Mouse (Mus musculus): ENCODE measurements at regions not wholly inside any gene's neighbourhood (a gene's known extent, or its start where the extent isn't known, plus 50 kb on each side); places are given as distances from the start of the nearest gene placed in this dataset.
A peak's percentile ranks its signal among the peaks of the same experiment; 100 is the strongest.

DNA sequence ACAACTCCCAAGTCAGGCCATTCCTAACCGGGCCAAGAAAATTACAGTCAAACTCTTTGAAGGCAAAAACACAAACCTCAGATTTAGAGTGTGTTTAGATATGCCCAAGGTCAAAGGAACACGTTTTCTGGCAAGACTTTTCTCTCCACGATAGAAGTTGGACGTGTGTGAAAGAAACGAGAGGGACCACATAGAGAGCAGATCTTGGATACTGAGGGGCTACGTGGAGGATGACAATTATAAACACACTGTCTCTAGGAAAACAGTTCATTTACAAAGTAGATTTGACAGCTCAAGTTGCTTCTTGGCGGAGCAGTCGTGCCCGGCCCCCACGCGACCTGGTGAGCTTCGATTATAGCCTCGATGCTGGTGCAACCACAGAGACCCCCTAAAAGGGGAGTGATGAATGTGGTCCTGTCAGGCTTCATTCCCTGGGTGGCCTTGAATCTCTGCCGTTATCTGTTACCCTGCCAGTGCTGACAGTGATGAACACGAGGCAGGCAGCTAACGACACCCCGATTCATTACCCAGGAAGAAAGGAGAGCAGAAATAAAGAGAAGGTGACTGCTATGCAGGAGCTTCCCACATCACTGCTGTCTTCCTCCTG is 187.4 kb upstream of the Noct start:
- no peak for DNase-seq

- no peak for DNase-seq
These were observed 181.9 kb upstream of the Noct start for GRCm38 (mm10) chr3:51042223-51042846.

DNA sequence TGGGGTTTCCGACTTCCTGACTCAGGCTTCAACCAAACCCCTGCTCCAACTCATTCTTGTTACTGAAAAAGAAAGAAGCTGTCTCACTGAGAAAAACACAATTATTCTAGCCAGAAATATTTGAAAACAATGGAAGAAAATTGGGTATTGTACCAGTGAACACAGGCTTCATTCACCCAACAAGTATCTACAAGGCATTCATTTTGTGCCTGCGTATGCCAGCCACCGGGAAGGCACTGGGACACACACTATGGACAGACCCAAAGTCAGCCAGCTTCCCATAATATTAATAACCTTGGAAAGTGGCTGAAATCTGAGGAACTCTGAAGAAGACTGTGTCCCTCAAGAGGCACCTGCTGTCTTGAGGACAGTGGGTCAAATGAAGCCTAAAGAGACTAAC is 175.5 kb upstream of the Noct start:
- no peak for DNase-seq

GRCm38 (mm10) chr3:51050156-51050555 is 174.1 kb upstream of the Noct start:
- no peak for DNase-seq

DNA sequence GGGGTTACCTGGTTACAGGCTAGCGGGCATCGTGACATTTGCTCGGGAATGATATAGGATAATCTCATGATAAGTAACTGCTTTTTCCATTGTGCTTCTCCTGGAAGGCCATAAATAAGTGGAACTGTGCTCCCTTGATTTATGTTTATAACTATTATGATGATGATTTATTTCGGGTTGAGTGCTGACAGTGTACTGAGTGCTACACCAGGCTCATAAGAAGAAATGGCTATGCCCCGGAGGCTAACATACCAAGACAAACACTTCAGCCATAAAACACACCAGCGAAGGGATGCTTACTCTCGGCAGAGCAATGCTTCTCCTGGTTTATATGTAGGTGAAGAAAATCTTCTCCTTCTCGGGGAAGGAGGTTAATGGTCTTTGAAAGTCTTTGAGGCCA is 169.2 kb upstream of the Noct start:
- no peak for DNase-seq

GRCm38 (mm10) chr3:51064201-51064600 is 160.0 kb upstream of the Noct start:
- no peak for DNase-seq

DNA sequence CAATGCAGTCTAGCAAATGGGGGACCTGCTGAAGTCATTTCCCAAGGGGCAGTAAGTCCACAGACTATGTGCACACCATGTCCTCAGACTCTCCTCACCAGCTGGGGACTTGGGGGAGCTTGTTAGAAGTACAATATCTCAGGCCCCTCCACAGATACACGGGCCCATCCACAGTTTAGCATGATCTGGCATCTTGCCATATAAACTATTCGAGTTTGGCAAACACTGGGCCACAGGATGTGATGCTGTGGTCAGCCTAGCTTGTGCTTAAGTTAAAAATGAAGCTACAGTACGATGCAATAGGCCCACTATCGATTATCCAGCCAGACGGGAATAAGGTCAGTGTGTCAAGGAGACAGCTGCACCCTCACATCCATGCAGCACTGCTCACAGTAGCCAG is 157.9 kb upstream of the Noct start:
- no peak for DNase-seq

- DNase-seq, result no peak
These were observed 151.8 kb upstream of the Noct start for GRCm38 (mm10) chr3:51072417-51072816.

DNA sequence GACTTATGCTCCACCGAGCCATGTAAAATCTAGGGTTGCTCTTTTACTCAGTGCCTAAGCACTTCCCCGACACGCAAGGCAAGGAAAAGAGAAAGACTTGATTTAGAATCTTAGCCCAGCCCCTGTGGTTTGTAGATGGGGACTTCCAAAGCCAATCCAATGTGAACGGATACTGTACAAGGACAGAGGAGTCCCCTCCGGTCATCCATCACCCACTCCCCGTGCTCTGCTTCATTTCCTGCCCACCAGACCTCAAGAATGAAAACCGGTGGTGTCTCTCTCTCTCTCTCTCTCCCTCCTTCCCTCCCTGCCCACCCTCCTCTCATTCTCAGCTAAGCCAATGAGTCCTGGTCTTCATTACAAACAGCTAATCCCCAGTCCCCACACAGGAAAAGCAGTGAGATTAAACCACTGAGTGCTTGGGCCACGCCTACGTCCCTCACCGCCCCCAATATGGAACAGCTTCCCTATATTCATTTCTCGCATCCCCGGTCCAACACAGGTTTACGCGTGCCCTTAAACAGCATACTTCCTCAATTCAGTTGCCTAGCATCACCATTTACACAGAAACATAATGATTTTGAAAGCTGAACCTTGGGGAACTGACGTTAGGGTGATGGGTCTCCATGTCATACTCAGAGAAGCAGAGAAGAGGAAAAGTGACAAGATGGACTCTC is 151.1 kb upstream of the Noct start:
- no peak for DNase-seq

DNA sequence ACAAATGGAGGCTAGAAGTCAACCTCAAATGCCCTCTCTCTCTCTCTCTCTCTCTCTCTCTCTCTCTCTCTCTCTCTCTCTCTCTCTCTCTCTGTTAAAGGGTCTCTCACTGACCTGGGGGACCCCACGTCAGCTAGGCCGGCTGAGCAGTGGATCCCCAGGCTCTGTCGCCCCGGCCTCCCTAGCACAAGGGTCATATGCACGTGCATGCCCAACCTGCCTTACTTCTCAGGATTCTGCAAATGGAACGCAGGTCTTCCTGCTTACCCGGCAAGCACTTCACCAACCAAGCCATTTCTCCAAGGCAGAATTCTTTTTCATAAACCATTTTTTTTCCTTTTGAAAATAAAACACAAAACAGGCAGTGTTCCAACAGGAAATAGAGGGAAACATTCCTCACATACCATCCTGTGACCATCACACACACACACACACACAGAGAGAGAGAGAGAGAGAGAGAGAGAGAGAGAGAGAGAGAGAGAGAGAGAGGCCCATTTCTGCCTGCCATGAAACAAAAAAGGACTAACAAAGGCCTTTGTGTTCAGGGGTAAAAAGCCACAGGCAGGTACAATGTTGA is 150.4 kb upstream of the Noct start:
- no peak for DNase-seq

GRCm38 (mm10) chr3:51075219-51075920 is 148.9 kb upstream of the Noct start:
- DNase-seq, result peak; percentile 60

DNA sequence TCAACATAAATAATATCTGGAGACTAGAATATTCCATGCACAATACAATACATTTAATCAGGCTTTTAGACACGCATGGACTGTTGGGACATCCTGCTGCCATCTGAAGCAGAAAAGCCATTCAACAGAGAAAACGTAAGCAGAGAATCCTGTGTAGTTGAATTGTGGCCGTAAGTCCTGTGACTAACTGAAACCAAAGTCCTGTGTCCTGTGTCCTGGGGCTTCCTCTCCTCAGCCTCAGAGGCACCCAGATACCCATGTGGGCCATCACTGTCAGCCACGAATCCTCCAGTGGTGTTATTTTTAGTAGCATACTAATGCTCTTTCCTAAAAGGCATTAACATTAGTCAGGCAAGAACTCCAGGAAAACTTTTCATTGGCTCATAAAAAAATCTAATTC is 145.8 kb upstream of the Noct start:
- DNase-seq, result no peak

DNA sequence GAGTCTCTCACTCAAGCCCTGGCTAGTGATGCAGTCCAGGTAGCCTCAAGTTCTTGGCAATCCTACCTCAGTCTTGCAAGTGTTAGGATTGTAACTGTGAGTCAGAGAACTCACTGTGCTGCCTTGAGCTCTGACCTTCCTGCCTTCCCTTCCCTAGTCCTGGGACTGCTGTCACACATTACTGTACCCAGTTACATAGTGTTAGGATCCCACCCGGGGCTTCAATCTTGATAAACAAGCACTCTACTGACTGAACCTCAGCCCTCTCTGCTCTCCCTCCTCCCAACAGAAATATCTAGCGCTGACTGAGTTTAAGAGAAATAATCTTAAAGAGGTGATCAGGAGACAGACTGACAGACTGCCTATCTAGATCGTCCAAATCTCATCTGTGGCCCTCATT is 143.8 kb upstream of the Noct start:
- no peak for DNase-seq

DNA sequence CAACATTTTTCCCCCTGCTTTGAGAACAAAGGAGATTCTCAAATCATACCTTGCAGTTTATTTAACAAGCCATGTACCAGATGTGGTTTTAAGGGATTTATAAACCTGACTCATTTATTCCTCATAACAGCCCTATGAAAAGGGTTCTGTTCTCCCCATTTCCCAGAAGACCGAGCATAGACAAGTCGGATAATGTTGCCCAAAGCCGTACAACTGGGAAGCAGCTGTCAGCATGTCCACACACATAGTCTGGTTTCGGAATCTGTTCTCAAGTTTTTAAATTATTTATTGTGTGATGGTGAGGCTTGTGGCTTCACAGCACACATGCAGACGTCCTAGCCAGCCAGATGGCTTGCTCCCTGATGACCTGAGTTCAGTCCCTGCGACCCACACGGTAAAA is 143.4 kb upstream of the Noct start:
- no peak for DNase-seq

- DNase-seq, result no peak
These were observed 141.2 kb upstream of the Noct start for GRCm38 (mm10) chr3:51082831-51083575.

GRCm38 (mm10) chr3:51083583-51083982 is 140.7 kb upstream of the Noct start:
- no peak for DNase-seq

DNA sequence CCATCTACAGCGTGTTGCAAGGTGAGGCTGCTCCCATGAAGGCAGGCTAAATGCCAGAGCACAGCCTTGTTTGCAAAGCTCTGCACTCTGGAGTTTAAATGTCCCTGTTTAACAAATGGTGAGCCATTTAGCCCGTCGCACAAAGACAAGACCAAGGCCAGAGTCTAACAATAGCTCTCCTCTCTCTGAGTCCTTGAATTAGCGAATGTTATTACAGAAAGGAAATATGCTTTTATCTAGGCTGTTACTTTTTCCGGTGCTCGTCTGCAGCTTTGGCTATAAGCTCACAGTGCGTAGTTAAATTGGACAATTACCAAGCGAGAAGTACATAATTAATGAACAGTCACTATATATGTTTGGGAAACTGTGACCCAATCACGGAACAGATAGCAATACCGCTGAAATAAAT is 137.8 kb upstream of the Noct start:
- DNase-seq, result no peak

DNA sequence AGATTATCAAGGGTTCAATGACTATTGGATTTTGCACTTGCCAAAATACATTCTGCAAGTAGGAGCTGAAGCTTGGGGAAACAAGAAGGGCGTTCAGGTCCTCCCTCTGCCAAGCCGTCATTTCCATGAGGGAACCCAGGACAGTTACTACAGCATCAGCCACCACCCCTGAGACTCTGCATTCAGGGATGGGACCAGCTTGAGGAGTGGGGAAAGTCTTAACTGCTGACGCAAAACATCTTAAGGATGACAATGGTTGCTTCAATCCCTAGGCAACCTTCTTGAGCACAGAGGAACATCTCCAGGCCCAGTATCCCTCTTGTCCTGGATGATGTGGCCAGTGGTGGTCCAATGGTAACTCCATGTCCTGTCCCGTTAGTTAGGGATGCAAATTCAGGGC is 137.2 kb upstream of the Noct start:
- no peak for DNase-seq

DNA sequence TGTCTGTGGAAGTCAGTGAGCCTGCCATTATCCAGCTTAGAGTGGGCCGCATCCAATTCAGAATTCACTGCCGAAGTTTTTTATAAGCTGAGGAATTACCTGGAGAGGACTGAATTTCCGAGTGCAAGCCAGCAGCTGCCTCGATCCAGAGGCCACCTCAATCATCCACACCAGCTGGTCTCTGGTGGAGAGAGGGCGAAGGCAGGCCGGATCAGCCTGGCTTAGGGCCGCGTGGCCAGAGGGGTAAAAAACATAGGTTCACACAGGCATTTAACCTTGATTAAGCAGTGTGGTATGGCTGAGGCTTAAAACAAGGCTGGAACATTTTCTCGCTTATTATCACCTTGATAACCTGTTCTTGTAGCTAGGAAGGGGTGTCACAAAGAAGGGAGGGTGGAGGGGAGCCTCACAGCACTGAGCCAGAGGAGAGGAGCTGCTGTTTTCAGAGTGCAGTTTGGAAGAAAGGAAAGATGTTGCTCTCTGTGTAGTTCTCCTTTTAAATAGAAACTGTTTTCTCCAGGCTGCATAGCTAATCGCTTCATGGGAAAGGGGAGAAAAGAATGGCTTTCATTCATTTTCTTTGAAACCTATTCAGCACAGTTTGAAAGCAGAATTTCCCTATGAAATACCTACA is 135.1 kb upstream of the Noct start:
- no peak for DNase-seq

DNA sequence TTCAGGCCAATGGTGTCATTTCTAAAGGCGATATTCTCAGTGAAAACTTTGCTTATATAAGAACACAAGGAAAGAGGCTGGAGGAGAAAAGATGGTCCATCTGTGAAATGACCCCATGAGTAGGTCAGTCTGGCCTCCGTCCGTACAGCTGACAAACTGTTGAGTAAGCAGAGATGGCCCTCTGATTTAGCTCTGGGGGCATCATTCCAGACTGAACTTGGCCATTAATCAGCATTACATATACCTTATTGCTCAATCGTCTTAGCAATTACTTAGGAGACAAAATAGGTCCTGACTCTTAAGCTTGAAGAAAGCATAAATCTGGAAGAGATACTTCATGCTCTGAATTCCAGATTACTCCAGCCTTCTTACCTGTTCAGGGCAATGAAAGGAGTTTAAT is 132.8 kb upstream of the Noct start:
- DNase-seq, result no peak

GRCm38 (mm10) chr3:51092079-51093028 is 131.9 kb upstream of the Noct start:
- no peak for DNase-seq

All from lung, postnatal 36 days (tissue).